Mouse (Mus musculus) adrenal gland, adult 2 months (tissue): ENCODE measurements around the gene Stat2. TPM values are rescaled to one million over a fixed set of nuclear protein-coding genes. Genes with fewer than 3 reads are reported as not detected.

Source experiments
- DNase-seq: peaks from one replicate; pipeline ENCODE4 v3.0.0; 2021
- long read RNA-seq: library from polyadenylated mRNA; stranded (forward); transcript quantifications from one replicate; pipeline ENCODE4 v2.0.0, GENCODE M21; 2021
- polyA plus RNA-seq: library from polyadenylated mRNA; depleted of rRNA; stranded (reverse); fragments of >200 nt; gene quantifications from 2 replicates; pipeline ENCODE4 v1.2.3, GENCODE M21; 2012; rRNA removed
- total RNA-seq, 2 experiments: library from RNA; stranded (reverse); gene quantifications; 2 replicates each; pipeline ENCODE4 v1.2.3; 2021

Stat2 gene
- total RNA-seq (10 to 100 TPM; 24.0 to 33.5 TPM), polyA plus RNA-seq (37.3 and 39.2 TPM in 2 replicates)
- long read RNA-seq, partial matches to known transcripts, result 1 of 1 reads
- long read RNA-seq, other reads (novel, unspliced or antisense), result 0 of 1 reads

- peak; percentile 99 for DNase-seq
Observed at GRCm38 (mm10) chr10:128270287-128270841, at the start of gene Stat2. TSS of gene Stat2 (plus strand) at chr10:128270559.

GRCm38 (mm10) chr10:128221533-128222286, 48.6 kb upstream of the Stat2 start:
- peak; percentile 14 for DNase-seq

- no peak for DNase-seq
Observed at GRCm38 (mm10) chr10:128225064-128225463, 45.3 kb upstream of the Stat2 start.

- no peak for DNase-seq
Observed at GRCm38 (mm10) chr10:128225538-128225937, 44.8 kb upstream of the Stat2 start, which contains the start of gene Mip. TSS of gene Mip (plus strand) at chr10:128225838.

GRCm38 (mm10) chr10:128227592-128227991, 42.8 kb upstream of the Stat2 start:
- no peak for DNase-seq

GRCm38 (mm10) chr10:128228009-128228408, 42.4 kb upstream of the Stat2 start:
- no peak for DNase-seq

- DNase-seq, result no peak
Observed at GRCm38 (mm10) chr10:128230582-128230981, 39.8 kb upstream of the Stat2 start.

- DNase-seq, result no peak
Observed at GRCm38 (mm10) chr10:128231146-128231545, 39.2 kb upstream of the Stat2 start.

- peak; percentile 92 for DNase-seq
Observed at GRCm38 (mm10) chr10:128231697-128232419, 38.5 kb upstream of the Stat2 start, which contains the start of gene Timeless. TSS of gene Timeless (plus strand) at chr10:128232065.

- DNase-seq, result peak; percentile 64
Observed at GRCm38 (mm10) chr10:128232420-128232985, 37.9 kb upstream of the Stat2 start.

GRCm38 (mm10) chr10:128236321-128236720, 34.0 kb upstream of the Stat2 start:
- no peak for DNase-seq

GRCm38 (mm10) chr10:128237807-128238480, 32.4 kb upstream of the Stat2 start:
- DNase-seq, result no peak

GRCm38 (mm10) chr10:128239140-128239539, 31.2 kb upstream of the Stat2 start:
- DNase-seq, result no peak

- DNase-seq, result no peak
Observed at GRCm38 (mm10) chr10:128240131-128240530, 30.2 kb upstream of the Stat2 start.

- no peak for DNase-seq
Observed at GRCm38 (mm10) chr10:128243252-128243651, 27.1 kb upstream of the Stat2 start.

- DNase-seq, result no peak
Observed at GRCm38 (mm10) chr10:128244121-128244520, 26.2 kb upstream of the Stat2 start.

GRCm38 (mm10) chr10:128247020-128247732, 23.2 kb upstream of the Stat2 start:
- peak; percentile 27 for DNase-seq

GRCm38 (mm10) chr10:128250565-128250964, 19.8 kb upstream of the Stat2 start:
- no peak for DNase-seq

GRCm38 (mm10) chr10:128253677-128254255, 16.6 kb upstream of the Stat2 start, which contains the start of gene Apon:
TSS of gene Apon (plus strand) at chr10:128254096.
- peak; percentile 43 for DNase-seq

GRCm38 (mm10) chr10:128255925-128256324, 14.4 kb upstream of the Stat2 start:
- no peak for DNase-seq
